Mouse (Mus musculus) myocyte (in vitro differentiated cells): Measurements from ENCODE around the gene Rbms3.

ENCODE experiments used
- E2F4 ChIP-seq: IDR thresholded peaks from one replicate; pipeline ENCODE4 v1.6.1; 2011; ENCODE audit warnings: mild to moderate bottlenecking, control low read depth, moderate library complexity; ENCODE audit not compliant: insufficient read depth
- MYOG ChIP-seq, 3 experiments: IDR thresholded peaks; one replicate each; pipeline ENCODE4 v1.6.1; 2011; ENCODE audit warnings: control low read depth in 2 of 3, low read depth in 2 of 3, mild to moderate bottlenecking in 2 of 3; ENCODE audit not compliant: insufficient read length in 2 of 3, control insufficient read depth in 1 of 3, insufficient read depth in 1 of 3
- POLR2AphosphoS2 ChIP-seq: IDR thresholded peaks from one replicate; pipeline ENCODE4 v1.6.1; 2011; ENCODE audit warnings: low read depth, control low read depth; ENCODE audit not compliant: insufficient read length

GRCm38 (mm10) chr9:117192565-117193540 is 436.9 kb downstream of the Rbms3 start:
- TF ChIP-seq E2F4 (no peak), MYOG (IDR thresholded peaks at IDR 0.05; ENCODE audit: control insufficient read depth in 1 of 3, insufficient read depth in 1 of 3, insufficient read length in 2 of 3, low read depth in 2 of 3) (no peak), POLR2AphosphoS2 (no peak)
